Mouse (Mus musculus): ENCODE measurements around the gene Itpr3.

- no peak for TF ChIP-seq GATA1 (IDR thresholded peaks at IDR 0.05; ENCODE audit: borderline replicate concordance, low read length)
- no peak for TF ChIP-seq FLI1 (IDR thresholded peaks at IDR 0.05; ENCODE audit: low read length)
Observed at GRCm38 (mm10) chr17:27150871-27151270, 93.8 kb downstream of the Itpr3 start.
